Mouse (Mus musculus) spleen, adult 2 months (tissue): Measurements from ENCODE around the gene Olfr1222. TPM values are rescaled to one million over a fixed set of nuclear protein-coding genes. Genes with fewer than 3 reads are reported as not detected.

Experiments
- DNase-seq, 2 experiments: peaks; one replicate each; pipeline versions ENCODE4 v3.0.0 to v3.0.0-alpha.2; 2012 to 2021; ENCODE audit warnings: low spot score in 2 of 2, low read depth in 1 of 2
- H3K27ac ChIP-seq: fragments of 200-500 bp; 2 replicates; pipeline ENCODE4 v1.5.1; 2012; ENCODE audit warnings: low read length, inconsistent platforms; ENCODE audit not compliant: insufficient read depth
- H3K27me3 ChIP-seq: fragments of 200-500 bp; 2 replicates; pipeline ENCODE4 v1.6.1; 2012; ENCODE audit warnings: mild to moderate bottlenecking, moderate library complexity, low read length, inconsistent platforms; ENCODE audit not compliant: control insufficient read depth, insufficient read depth
- H3K36me3 ChIP-seq: fragments of 200-500 bp; 2 replicates; pipeline ENCODE4 v1.6.1; 2012; ENCODE audit warnings: mild to moderate bottlenecking, low read length, inconsistent platforms; ENCODE audit not compliant: control insufficient read depth, insufficient read depth
- H3K4me1 ChIP-seq: fragments of 200-500 bp; 2 replicates; pipeline ENCODE4 v1.6.1; 2011; ENCODE audit warnings: inconsistent platforms; ENCODE audit not compliant: control insufficient read depth, insufficient read depth, insufficient read length
- H3K4me3 ChIP-seq: fragments of 200-500 bp; 2 replicates; pipeline ENCODE4 v1.5.1; 2011; ENCODE audit warnings: mild to moderate bottlenecking, inconsistent platforms; ENCODE audit not compliant: insufficient read depth, insufficient read length; ENCODE audit errors: extremely low read depth
- CTCF ChIP-seq: fragments of 200-500 bp; IDR thresholded peaks from 2 replicates; pipeline ENCODE4 v1.5.1; 2011; ENCODE audit warnings: mild to moderate bottlenecking, inconsistent platforms; ENCODE audit not compliant: insufficient read depth, insufficient read length, insufficient replicate concordance; ENCODE audit errors: extremely low read depth
- POLR2A ChIP-seq: fragments of 200-500 bp; IDR thresholded peaks from 2 replicates; pipeline ENCODE4 v1.6.1; 2011; ENCODE audit warnings: low read depth, low read length, inconsistent platforms
- WGBS: fragments of 180-500 bp; shearing (Covaris S2); methylation state at CpG from one replicate; pipeline ENCODE4 v1.1.7; 2018; 5-methylcytosine and 5-hydroxymethylcytosine counted together
- polyA plus RNA-seq: library from polyadenylated mRNA; depleted of rRNA; stranded (reverse); fragments of >200 nt; gene quantifications from 2 replicates; pipeline ENCODE4 v1.2.3, GENCODE M21; 2012; rRNA removed

Olfr1222 gene
- polyA plus RNA-seq, 1 experiment = not detected

DNA sequence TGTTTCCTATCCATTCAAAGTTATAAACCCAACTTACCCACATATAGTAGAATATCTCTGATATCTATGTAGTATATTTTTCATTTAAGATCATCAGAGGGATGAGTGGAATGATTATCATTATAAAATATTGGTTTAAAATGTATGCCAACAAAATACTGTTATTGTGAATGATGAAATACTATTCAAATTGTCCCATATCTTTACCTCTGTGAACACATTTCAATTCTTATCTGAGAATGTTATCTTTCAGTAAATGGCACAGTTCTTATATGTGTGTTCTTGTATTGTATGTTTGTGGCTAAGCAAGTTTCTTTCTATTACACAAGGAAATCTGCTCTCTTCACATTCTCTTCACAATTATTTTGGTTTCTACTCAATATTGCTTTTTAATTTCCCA, 27.2 kb downstream of the Olfr1222 start:
- Histone ChIP-seq H3K4me1 (no peaks in the 10 kb centered on the region), H3K36me3 (no peaks in the 10 kb centered on the region)
- TF ChIP-seq CTCF = no peak
- no peak for TF ChIP-seq POLR2A

DNA sequence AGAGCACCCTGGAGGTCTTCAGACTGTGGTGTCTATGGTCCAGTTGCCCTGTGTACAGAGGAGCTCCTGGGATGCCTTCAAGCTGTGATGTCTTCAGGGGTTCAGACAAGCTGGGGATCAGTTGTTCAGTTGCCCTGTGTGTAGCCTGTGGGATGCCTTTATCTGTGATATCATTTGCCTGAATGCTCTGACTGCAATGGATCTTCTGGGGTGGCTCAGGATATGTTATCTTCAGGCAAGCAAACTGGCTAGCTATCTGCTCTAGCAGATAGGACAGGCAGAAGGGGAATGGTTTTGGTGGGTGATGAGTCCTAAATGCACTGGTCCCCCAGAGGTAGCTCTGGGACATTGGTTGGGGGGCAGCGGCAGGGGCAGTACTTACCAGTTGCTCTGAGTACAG, 39.0 kb downstream of the Olfr1222 start:
- Histone ChIP-seq H3K4me1 (no peaks in the 10 kb centered on the region), H3K27me3 (no peaks in the 10 kb centered on the region), H3K27ac (no peak overlapping the region), H3K4me3 (no peak overlapping the region), H3K36me3 (no peaks in the 10 kb centered on the region)
- TF ChIP-seq POLR2A (no peak), CTCF (no peak)
- DNase-seq = no peak
- WGBS = 93% methylated on average over 1 of the region's 1 CpGs

More for the DNA sequence above, 27.2 kb downstream of the Olfr1222 start:
- Histone ChIP-seq H3K27ac (no peak overlapping the region), H3K4me3 (no peak overlapping the region), H3K27me3 (no peaks in the 10 kb centered on the region)
- DNase-seq = no peak

DNA sequence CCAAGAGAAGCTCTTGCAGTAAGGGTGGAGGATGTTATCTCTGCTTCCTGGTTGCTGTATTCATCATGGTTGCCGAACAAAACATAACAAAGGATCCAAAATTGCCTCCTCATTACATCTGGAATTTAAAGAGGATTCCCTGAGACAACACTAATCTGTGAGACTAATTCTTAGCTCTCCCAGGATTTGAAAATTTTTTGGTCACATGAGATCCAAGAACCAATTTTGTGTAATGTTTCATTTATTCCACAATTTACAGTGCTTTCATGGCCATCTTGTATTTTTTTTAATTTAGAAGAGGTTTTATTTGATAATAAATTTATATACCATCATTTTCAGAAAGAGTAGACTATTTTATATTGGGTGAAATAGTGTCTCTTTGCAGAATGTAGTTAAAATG, 49.4 kb downstream of the Olfr1222 start, which contains the start of gene Olfr1219:
Olfr1219 (minus strand) TSS at position 101 of the 400 bp plus-strand sequence.
- no peak within 1 kb of the TSS for H3K4me3 ChIP-seq
- 49% methylated on average over 1 of the region's 1 CpGs for WGBS
- H3K27me3 ChIP-seq = no peaks in the 10 kb centered on the region
- no peaks in the 10 kb centered on the region for H3K36me3 ChIP-seq
- H3K27ac ChIP-seq = no peak within 1 kb of the TSS
- TF ChIP-seq POLR2A = no peak
- TF ChIP-seq CTCF = no peak
- no peaks in the 10 kb centered on the region for H3K4me1 ChIP-seq
- DNase-seq = no peak

DNA sequence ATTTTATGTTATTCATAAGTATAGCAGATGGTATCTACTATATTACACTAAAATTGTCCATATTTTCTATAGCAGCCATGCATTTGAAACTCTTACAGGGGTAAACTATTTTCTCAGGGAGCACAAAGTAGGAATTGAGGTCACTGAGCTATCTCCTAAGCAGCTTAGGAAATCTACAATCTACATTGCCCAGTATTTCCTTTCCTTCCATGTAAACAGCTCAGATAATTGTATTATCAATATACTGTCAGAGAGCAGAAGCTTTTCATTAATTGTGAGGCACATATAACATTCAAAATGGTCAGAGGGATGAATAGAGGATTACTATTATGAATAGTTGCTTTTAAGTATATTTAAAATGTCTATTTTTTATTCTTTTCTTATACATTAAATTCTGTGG, 51.4 kb downstream of the Olfr1222 start:
- DNase-seq = no peak
- Histone ChIP-seq H3K27me3 (no peaks in the 10 kb centered on the region), H3K27ac (no peak overlapping the region), H3K36me3 (no peaks in the 10 kb centered on the region), H3K4me1 (no peaks in the 10 kb centered on the region), H3K4me3 (no peak overlapping the region)
- TF ChIP-seq CTCF (no peak), POLR2A (no peak)

Other genes with a start within 250 kb of the Olfr1222 start
- gene Olfr1208, start 230.7 kb downstream of the Olfr1222 start, polyA plus RNA-seq = not detected in 2 replicates
- gene Olfr1209, start 217.9 kb downstream of the Olfr1222 start, polyA plus RNA-seq = not detected in 2 replicates
- gene Olfr1211, start 194.9 kb downstream of the Olfr1222 start, polyA plus RNA-seq = not detected in 2 replicates
- not detected in 2 replicates for gene Olfr1212, start 179.1 kb downstream of the Olfr1222 start, polyA plus RNA-seq
- not detected in 2 replicates for gene Gm13762, start 152.8 kb downstream of the Olfr1222 start, polyA plus RNA-seq
- gene Olfr1214, start 140.4 kb downstream of the Olfr1222 start, polyA plus RNA-seq = not detected in 2 replicates
- gene Olfr1215, start 126.1 kb downstream of the Olfr1222 start, polyA plus RNA-seq = not detected in 2 replicates
- not detected in 2 replicates for gene Olfr1216, start 114.7 kb downstream of the Olfr1222 start, polyA plus RNA-seq
- not detected in 2 replicates for gene Olfr1217, start 101.0 kb downstream of the Olfr1222 start, polyA plus RNA-seq
- gene Olfr1218, start 71.9 kb downstream of the Olfr1222 start, polyA plus RNA-seq = not detected in 2 replicates
- not detected in 2 replicates for gene Olfr1219, start 49.5 kb downstream of the Olfr1222 start, polyA plus RNA-seq
- not detected in 2 replicates for gene Olfr1220, start 26.2 kb downstream of the Olfr1222 start, polyA plus RNA-seq
- not detected in 2 replicates for gene Olfr1221, start 15.8 kb downstream of the Olfr1222 start, polyA plus RNA-seq
- gene Olfr1223, start 18.5 kb upstream of the Olfr1222 start, polyA plus RNA-seq = not detected in 2 replicates
- not detected in 2 replicates for gene Olfr1224-ps1, start 31.0 kb upstream of the Olfr1222 start, polyA plus RNA-seq
- not detected in 2 replicates for gene Olfr1225, start 41.6 kb upstream of the Olfr1222 start, polyA plus RNA-seq
- gene Olfr1226, start 67.0 kb upstream of the Olfr1222 start, polyA plus RNA-seq = not detected in 2 replicates
- not detected in 2 replicates for gene Olfr1228, start 121.0 kb upstream of the Olfr1222 start, polyA plus RNA-seq
- not detected in 2 replicates for gene Olfr1229, start 155.0 kb upstream of the Olfr1222 start, polyA plus RNA-seq
- gene Olfr1230, start 164.2 kb upstream of the Olfr1222 start, polyA plus RNA-seq = not detected in 2 replicates
- not detected in 2 replicates for gene Olfr1231, start 174.0 kb upstream of the Olfr1222 start, polyA plus RNA-seq
- not detected in 2 replicates for gene Olfr1232, start 196.6 kb upstream of the Olfr1222 start, polyA plus RNA-seq
- gene Olfr1233, start 209.3 kb upstream of the Olfr1222 start, polyA plus RNA-seq = not detected in 2 replicates
- gene Olfr1234, start 231.8 kb upstream of the Olfr1222 start, polyA plus RNA-seq = not detected in 2 replicates